Mouse (Mus musculus): ENCODE results near the gene Nat10.

GRCm38 (mm10) chr2:103785735-103786134 is 24.7 kb upstream of the Nat10 start:
- TF ChIP-seq CTCF (IDR thresholded peaks at IDR 0.05; ENCODE audit: borderline replicate concordance, extremely low read depth, insufficient read depth, insufficient read length) (no peak), POLR2A (IDR thresholded peaks at IDR 0.05; ENCODE audit: borderline replicate concordance, extremely low read depth, insufficient read depth, insufficient read length, poor library complexity, severe bottlenecking) (no peak)
